Mouse (Mus musculus) limb, embryonic 11.5 days (tissue): ENCODE measurements at regions not wholly inside any gene's neighbourhood (a gene's known extent, or its start where the extent isn't known, plus 50 kb on each side); places are given as distances from the start of the nearest gene placed in this dataset.

Source experiments
- ATAC-seq: fragments of 200-750 bp; cut with Nextera tagmentation; 2 replicates; pipeline ENCODE4 v1.8.0; 2017; ENCODE audit warnings: low read depth; ENCODE audit not compliant: insufficient number of reproducible peaks, low FRiP score, low TSS enrichment
- DNase-seq: peaks from one replicate; pipeline ENCODE4 v3.0.0-alpha.2; 2015; ENCODE audit warnings: low spot score
- H3K27ac ChIP-seq: fragments of 300-500 bp; sonication (generic); replicated peaks from 2 replicates; pipeline ENCODE4 v1.5.1; 2014; ENCODE audit warnings: low read depth, mild to moderate bottlenecking, low read length
- H3K27me3 ChIP-seq: fragments of 300-500 bp; sonication (generic); 2 replicates; pipeline ENCODE4 v1.6.1; 2014; ENCODE audit warnings: mild to moderate bottlenecking, low read length, mixed read lengths; ENCODE audit not compliant: control insufficient read depth, insufficient read depth
- H3K36me3 ChIP-seq: fragments of 300-500 bp; sonication (generic); 2 replicates; pipeline ENCODE4 v1.6.1; 2014; ENCODE audit warnings: mild to moderate bottlenecking, low read length, moderate library complexity, mixed read lengths; ENCODE audit not compliant: control insufficient read depth, insufficient read depth
- H3K4me1 ChIP-seq: fragments of 300-500 bp; sonication (generic); 2 replicates; pipeline ENCODE4 v1.6.1; 2014; ENCODE audit warnings: low read length, mixed read lengths; ENCODE audit not compliant: control insufficient read depth, insufficient read depth
- H3K4me2 ChIP-seq: fragments of 300-500 bp; sonication (generic); 2 replicates; pipeline ENCODE4 v1.6.1; 2014; ENCODE audit warnings: low read depth, mild to moderate bottlenecking, moderate library complexity; ENCODE audit not compliant: severe bottlenecking
- H3K4me3 ChIP-seq: fragments of 300-500 bp; sonication (generic); 2 replicates; pipeline ENCODE4 v1.5.1; 2014; ENCODE audit warnings: low read depth, low read length
- H3K9ac ChIP-seq: fragments of 300-500 bp; sonication (generic); 2 replicates; pipeline ENCODE4 v1.6.1; 2014; ENCODE audit warnings: mild to moderate bottlenecking, low read length
- H3K9me3 ChIP-seq: fragments of 300-500 bp; sonication (generic); 2 replicates; pipeline ENCODE4 v1.6.1; 2016; ENCODE audit warnings: low read length; ENCODE audit not compliant: control insufficient read depth
- WGBS: fragments of 180-500 bp; shearing (Covaris S2); extraction: QIAGEN DNeasy Blood & Tissue Kit; methylation state at CpG from one replicate; pipeline ENCODE4 v1.1.7; 2014; 5-methylcytosine and 5-hydroxymethylcytosine counted together

GRCm38 (mm10) chr8:102983220-102983909 is 197.9 kb upstream of the Cdh11 start:
- DNase-seq (peak; percentile 65), ATAC-seq (peak; percentile 76)
- H3K27ac ChIP-seq: peak overlapping the region; percentile 80
- H3K4me1 ChIP-seq: peaks cover 21% of the 10 kb centered on the region
- 2% methylated on average over 3 of the region's 3 CpGs for WGBS
- H3K27me3 ChIP-seq: no peaks in the 10 kb centered on the region
- H3K4me2 ChIP-seq: no peak overlapping the region
- H3K4me3 ChIP-seq: no peak overlapping the region
- no peak overlapping the region for H3K9ac ChIP-seq
- H3K9me3 ChIP-seq: no peaks in the 10 kb centered on the region
- H3K36me3 ChIP-seq: no peaks in the 10 kb centered on the region

GRCm38 (mm10) chr8:102983910-102984225 is 198.4 kb upstream of the Cdh11 start:
- Histone ChIP-seq H3K27ac (peak overlapping the region; percentile 80), H3K36me3 (no peaks in the 10 kb centered on the region), H3K4me1 (peaks cover 17% of the 10 kb centered on the region), H3K4me2 (no peak overlapping the region), H3K9ac (no peak overlapping the region), H3K27me3 (no peaks in the 10 kb centered on the region), H3K4me3 (no peak overlapping the region), H3K9me3 (no peaks in the 10 kb centered on the region)
- ATAC-seq: peak; percentile 90
- peak; percentile 88 for DNase-seq
- 10% methylated on average over 3 of the region's 3 CpGs for WGBS

- WGBS: 86% methylated on average over 2 of the region's 2 CpGs
- no peaks in the 10 kb centered on the region for H3K27me3 ChIP-seq
- H3K4me1 ChIP-seq: no peaks in the 10 kb centered on the region
- H3K36me3 ChIP-seq: no peaks in the 10 kb centered on the region
- H3K4me2 ChIP-seq: no peak overlapping the region
- no peak for DNase-seq
- no peak for ATAC-seq
- no peaks in the 10 kb centered on the region for H3K9me3 ChIP-seq
- H3K27ac ChIP-seq: no peak overlapping the region
- no peak overlapping the region for H3K9ac ChIP-seq
- no peak overlapping the region for H3K4me3 ChIP-seq
Measured at GRCm38 (mm10) chr8:103007284-103007984, 222.0 kb upstream of the Cdh11 start.

- no peak overlapping the region for H3K4me3 ChIP-seq
- ATAC-seq (no peak), DNase-seq (no peak)
- no peaks in the 10 kb centered on the region for H3K36me3 ChIP-seq
- H3K9ac ChIP-seq: no peak overlapping the region
- H3K4me2 ChIP-seq: no peak overlapping the region
- H3K27ac ChIP-seq: no peak overlapping the region
- no peaks in the 10 kb centered on the region for H3K27me3 ChIP-seq
- no peaks in the 10 kb centered on the region for H3K9me3 ChIP-seq
- WGBS: 84% methylated on average over 4 of the region's 4 CpGs
- no peaks in the 10 kb centered on the region for H3K4me1 ChIP-seq
Measured at GRCm38 (mm10) chr8:103019121-103019520, 233.7 kb upstream of the Cdh11 start.

- Histone ChIP-seq H3K27ac (no peak overlapping the region), H3K4me3 (no peak overlapping the region), H3K4me2 (no peak overlapping the region), H3K27me3 (no peaks in the 10 kb centered on the region), H3K9me3 (no peaks in the 10 kb centered on the region), H3K9ac (no peak overlapping the region), H3K4me1 (no peaks in the 10 kb centered on the region), H3K36me3 (no peaks in the 10 kb centered on the region)
- DNase-seq (no peak), ATAC-seq (no peak)
- 74% methylated on average over 1 of the region's 1 CpGs for WGBS
Measured at GRCm38 (mm10) chr8:103023237-103023636, 237.8 kb upstream of the Cdh11 start.

- H3K4me2 ChIP-seq: no peak overlapping the region
- no peaks in the 10 kb centered on the region for H3K27me3 ChIP-seq
- no peaks in the 10 kb centered on the region for H3K4me1 ChIP-seq
- H3K36me3 ChIP-seq: no peaks in the 10 kb centered on the region
- ATAC-seq (no peak), DNase-seq (no peak)
- H3K9ac ChIP-seq: no peak overlapping the region
- no peaks in the 10 kb centered on the region for H3K9me3 ChIP-seq
- no peak overlapping the region for H3K27ac ChIP-seq
- WGBS: 90% methylated on average over 1 of the region's 1 CpGs
- H3K4me3 ChIP-seq: no peak overlapping the region
Measured at GRCm38 (mm10) chr8:103031708-103032107, 246.3 kb upstream of the Cdh11 start.

- WGBS: 16% methylated on average over 3 of the region's 3 CpGs
- no peak for DNase-seq
- no peaks in the 10 kb centered on the region for H3K9me3 ChIP-seq
- no peak for ATAC-seq
- H3K27me3 ChIP-seq: no peaks in the 10 kb centered on the region
- H3K4me2 ChIP-seq: no peak overlapping the region
- H3K27ac ChIP-seq: no peak overlapping the region
- no peak overlapping the region for H3K9ac ChIP-seq
- H3K4me1 ChIP-seq: no peaks in the 10 kb centered on the region
- H3K36me3 ChIP-seq: no peaks in the 10 kb centered on the region
- no peak overlapping the region for H3K4me3 ChIP-seq
Measured at GRCm38 (mm10) chr8:103033956-103034355, 248.5 kb upstream of the Cdh11 start.

GRCm38 (mm10) chr8:103072079-103072635 is 286.7 kb upstream of the Cdh11 start:
- Histone ChIP-seq H3K9ac (no peak overlapping the region), H3K4me2 (no peak overlapping the region), H3K27me3 (no peaks in the 10 kb centered on the region), H3K9me3 (no peaks in the 10 kb centered on the region), H3K4me1 (no peaks in the 10 kb centered on the region), H3K27ac (no peak overlapping the region), H3K36me3 (no peaks in the 10 kb centered on the region), H3K4me3 (no peak overlapping the region)
- WGBS: 77% methylated on average over 5 of the region's 5 CpGs
- DNase-seq: no peak
- ATAC-seq: no peak
